Mouse (Mus musculus): ENCODE measurements at regions not wholly inside any gene's neighbourhood (a gene's known extent, or its start where the extent isn't known, plus 50 kb on each side); places are given as distances from the start of the nearest gene placed in this dataset.

DNA sequence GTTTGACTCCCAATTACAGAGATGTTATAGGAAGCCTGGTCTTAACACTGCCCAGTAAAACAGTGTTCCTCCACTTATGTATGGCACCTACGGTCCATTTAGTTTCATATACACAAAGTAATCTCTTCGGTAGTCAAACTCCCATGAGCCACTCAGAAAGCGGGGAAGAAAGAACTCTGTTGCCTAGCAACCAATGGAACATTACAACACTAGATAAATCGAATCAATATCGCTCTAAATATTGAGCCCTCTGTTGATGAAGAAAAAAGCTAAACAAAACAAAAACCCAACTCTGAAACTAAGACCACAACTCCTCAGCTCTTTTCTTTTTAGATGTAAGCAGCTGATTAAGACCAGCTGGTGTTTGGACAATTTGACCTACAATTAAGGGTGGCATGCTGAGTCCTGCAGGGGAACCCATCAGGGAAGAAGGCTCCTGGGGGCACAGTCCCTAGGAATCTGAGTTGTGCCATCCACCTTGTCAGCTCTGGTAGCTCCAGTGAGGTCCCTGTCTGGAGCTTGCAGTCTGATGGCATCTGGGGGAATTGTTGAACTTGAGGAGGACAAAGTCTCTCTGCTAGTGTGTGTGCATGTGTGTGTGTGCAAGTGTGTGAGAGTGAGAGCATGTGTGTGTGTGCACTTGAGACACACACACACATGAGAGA lies 315.8 kb upstream of the Auts2 start:
- 90% methylated on average over 5 of the region's 5 CpGs for WGBS
- H3K27ac ChIP-seq (replicated peaks in 1 of 2; ENCODE audit: control insufficient read depth in 1 of 2, insufficient read depth in 1 of 2, low read depth in 2 of 2, low read length in 2 of 2) = no peak overlapping the region
- H3K4me1 ChIP-seq (ENCODE audit: control insufficient read depth in 2 of 2, insufficient read depth in 2 of 2, low read length in 2 of 2) = peaks cover 2 to 4% of the 10 kb centered on the region in 2 experiments; a peak in 3 of 4 replicates
- no peak overlapping the region for H3K4me2 ChIP-seq (ENCODE audit: low read length)
- H3K9ac ChIP-seq (ENCODE audit: low read length) = no peak overlapping the region
- ATAC-seq (ENCODE audit: insufficient number of reproducible peaks, insufficient read depth, low FRiP score, low read depth) = no peak
- no peaks in the 10 kb centered on the region for H3K27me3 ChIP-seq (ENCODE audit: control insufficient read depth, insufficient read depth, low read length)
- H3K36me3 ChIP-seq (ENCODE audit: control insufficient read depth, insufficient read depth, low read length) = no peaks in the 10 kb centered on the region
- H3K9me3 ChIP-seq (ENCODE audit: control insufficient read depth, low read length) = no peaks in the 10 kb centered on the region
- no peak overlapping the region for H3K4me3 ChIP-seq (ENCODE audit: control insufficient read depth in 1 of 2, insufficient read depth in 1 of 2, low read depth in 1 of 2, low read length in 2 of 2)

DNA sequence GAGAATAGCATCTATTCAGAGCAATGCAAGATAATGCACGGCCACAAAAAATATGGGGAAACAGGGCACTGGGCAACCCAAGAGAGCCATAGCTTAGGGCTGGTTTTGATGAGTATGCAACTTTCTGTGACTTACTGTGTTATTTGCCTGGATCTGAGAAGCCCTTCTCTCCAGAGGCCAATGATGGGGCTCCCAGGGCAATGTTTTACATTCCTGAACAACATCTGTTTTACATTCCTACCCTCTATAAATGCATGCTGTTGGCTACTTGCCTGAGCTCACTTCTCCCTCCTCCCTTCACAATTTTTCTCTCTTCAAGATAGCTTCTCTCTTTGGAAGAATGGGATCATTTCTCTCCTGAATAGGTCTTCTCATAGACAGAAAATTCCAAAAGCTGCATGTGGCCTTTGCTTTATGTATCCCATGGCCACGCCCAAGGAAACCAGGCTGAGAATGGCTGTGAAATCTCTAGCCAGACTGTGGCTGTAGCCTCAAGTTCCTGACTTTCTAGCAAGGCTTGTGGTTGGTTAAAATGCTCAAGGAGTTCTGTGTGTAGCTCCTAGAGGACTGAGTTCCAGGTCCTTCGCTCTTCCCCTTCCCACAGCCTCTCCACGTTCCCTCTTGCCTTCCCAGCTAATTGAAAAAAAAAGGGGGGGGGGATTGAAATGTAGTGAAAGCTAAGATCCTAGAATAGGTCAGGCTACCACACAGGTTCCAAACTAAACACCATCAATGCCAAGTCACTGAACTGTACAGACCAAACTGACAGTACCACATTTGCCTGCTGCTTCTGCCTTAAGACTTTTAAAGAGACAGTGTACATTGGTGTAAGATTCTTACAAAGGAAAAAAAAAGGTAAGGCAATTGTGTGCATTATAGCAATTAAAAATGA lies 312.7 kb upstream of the Auts2 start:
- H3K27ac ChIP-seq (replicated peaks in 1 of 2; ENCODE audit: control insufficient read depth in 1 of 2, insufficient read depth in 1 of 2, low read depth in 2 of 2, low read length in 2 of 2) = peak overlapping the region in 1 of 2 experiments; percentile 33; a peak in 1 of 4 replicates
- no peak for ATAC-seq (ENCODE audit: insufficient number of reproducible peaks, insufficient read depth, low FRiP score, low read depth)

DNA sequence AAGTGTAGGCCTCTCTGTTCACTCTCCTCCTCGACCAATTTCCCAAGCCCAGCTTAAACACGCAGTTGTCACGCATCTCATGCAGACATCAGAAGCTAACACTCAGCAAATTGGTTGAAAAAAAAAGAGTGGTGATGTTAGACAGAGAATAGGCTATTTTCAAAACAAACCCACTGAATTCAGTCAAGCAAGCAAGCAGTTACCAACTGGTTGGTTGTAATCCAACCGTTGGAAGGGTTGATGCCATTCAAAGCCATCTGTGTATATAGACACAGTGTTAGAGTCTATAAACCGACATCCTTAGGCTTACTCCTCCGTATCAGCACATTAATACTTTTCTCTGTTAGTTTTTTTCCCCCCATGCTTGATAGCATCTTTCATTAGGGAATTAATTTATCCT lies 307.6 kb upstream of the Auts2 start:
- 83% methylated on average over 6 of the region's 6 CpGs for WGBS
- Histone ChIP-seq H3K9ac (ENCODE audit: low read length) (no peak overlapping the region), H3K4me1 (ENCODE audit: control insufficient read depth in 2 of 2, insufficient read depth in 2 of 2, low read length in 2 of 2) (peaks cover 0 to under 1% of the 10 kb centered on the region in 2 experiments; a peak in 2 of 4 replicates), H3K9me3 (ENCODE audit: control insufficient read depth, low read length) (no peaks in the 10 kb centered on the region), H3K4me3 (ENCODE audit: control insufficient read depth in 1 of 2, insufficient read depth in 1 of 2, low read depth in 1 of 2, low read length in 2 of 2) (no peak overlapping the region), H3K36me3 (ENCODE audit: control insufficient read depth, insufficient read depth, low read length) (no peaks in the 10 kb centered on the region), H3K4me2 (ENCODE audit: low read length) (no peak overlapping the region), H3K27me3 (ENCODE audit: control insufficient read depth, insufficient read depth, low read length) (no peaks in the 10 kb centered on the region), H3K27ac (replicated peaks in 1 of 2; ENCODE audit: control insufficient read depth in 1 of 2, insufficient read depth in 1 of 2, low read depth in 2 of 2, low read length in 2 of 2) (no peak overlapping the region)
- no peak for ATAC-seq (ENCODE audit: insufficient number of reproducible peaks, insufficient read depth, low FRiP score, low read depth)

More for the DNA sequence above, 312.7 kb upstream of the Auts2 start:
- Histone ChIP-seq H3K9ac (ENCODE audit: low read length) (no peak overlapping the region), H3K4me2 (ENCODE audit: low read length) (no peak overlapping the region), H3K36me3 (ENCODE audit: control insufficient read depth, insufficient read depth, low read length) (no peaks in the 10 kb centered on the region), H3K4me3 (ENCODE audit: control insufficient read depth in 1 of 2, insufficient read depth in 1 of 2, low read depth in 1 of 2, low read length in 2 of 2) (no peak overlapping the region), H3K4me1 (ENCODE audit: control insufficient read depth in 2 of 2, insufficient read depth in 2 of 2, low read length in 2 of 2) (peaks cover 2 to 4% of the 10 kb centered on the region in 2 experiments; a peak in 3 of 4 replicates), H3K27me3 (ENCODE audit: control insufficient read depth, insufficient read depth, low read length) (no peaks in the 10 kb centered on the region), H3K9me3 (ENCODE audit: control insufficient read depth, low read length) (no peaks in the 10 kb centered on the region)
- whole genome bisulfite sequencing = 75% methylated on average over 4 of the region's 4 CpGs

DNA sequence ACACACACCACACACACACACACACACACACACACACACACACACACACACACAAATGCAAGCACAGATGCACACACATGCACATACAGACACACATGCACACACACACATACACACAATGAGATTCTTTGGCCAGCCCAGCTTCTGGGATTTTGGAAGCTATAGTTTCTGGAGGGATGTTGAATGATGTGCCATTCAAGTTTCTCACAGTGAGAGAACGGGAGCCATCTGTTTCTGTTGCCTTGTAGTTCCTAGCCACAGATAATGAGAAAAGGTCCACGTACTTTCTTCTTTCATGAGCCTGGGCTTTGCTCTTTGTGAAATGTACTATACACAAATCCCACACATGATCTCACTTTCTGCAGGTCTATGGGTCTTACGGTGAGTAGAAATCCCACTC lies 304.9 kb upstream of the Auts2 start:
- no peaks in the 10 kb centered on the region for H3K4me1 ChIP-seq (ENCODE audit: control insufficient read depth in 2 of 2, insufficient read depth in 2 of 2, low read length in 2 of 2)
- no peak overlapping the region for H3K9ac ChIP-seq (ENCODE audit: low read length)
- ATAC-seq (ENCODE audit: insufficient number of reproducible peaks, insufficient read depth, low FRiP score, low read depth) = no peak
- H3K9me3 ChIP-seq (ENCODE audit: control insufficient read depth, low read length) = peaks cover 6% of the 10 kb centered on the region; the same call in 1 of the 2 replicates
- H3K4me2 ChIP-seq (ENCODE audit: low read length) = no peak overlapping the region
- no peaks in the 10 kb centered on the region for H3K27me3 ChIP-seq (ENCODE audit: control insufficient read depth, insufficient read depth, low read length)
- 71% methylated on average over 3 of the region's 3 CpGs for WGBS
- H3K27ac ChIP-seq (replicated peaks in 1 of 2; ENCODE audit: control insufficient read depth in 1 of 2, insufficient read depth in 1 of 2, low read depth in 2 of 2, low read length in 2 of 2) = no peak overlapping the region
- H3K36me3 ChIP-seq (ENCODE audit: control insufficient read depth, insufficient read depth, low read length) = no peaks in the 10 kb centered on the region
- no peak overlapping the region for H3K4me3 ChIP-seq (ENCODE audit: control insufficient read depth in 1 of 2, insufficient read depth in 1 of 2, low read depth in 1 of 2, low read length in 2 of 2)

DNA sequence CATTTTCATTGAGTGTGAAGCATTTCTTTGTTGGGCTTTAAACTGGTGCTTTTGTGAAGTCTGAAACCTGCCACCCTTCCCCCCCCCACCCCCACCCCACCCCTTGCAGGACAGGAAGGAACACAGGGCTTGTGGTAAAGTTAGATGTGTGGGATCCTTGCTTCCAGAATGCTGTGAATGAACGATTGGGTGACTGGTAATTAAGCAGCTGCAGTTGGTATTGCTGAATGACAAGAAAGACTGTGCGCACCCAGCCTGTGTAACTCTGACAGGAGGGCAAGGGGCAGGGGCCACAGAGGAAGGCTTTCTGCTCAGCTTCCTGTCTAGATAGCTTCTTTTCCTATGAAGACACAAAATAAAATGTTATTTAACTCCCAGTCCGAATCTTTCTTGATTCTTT lies 300.1 kb upstream of the Auts2 start:
- Histone ChIP-seq H3K27ac (replicated peaks in 1 of 2; ENCODE audit: control insufficient read depth in 1 of 2, insufficient read depth in 1 of 2, low read depth in 2 of 2, low read length in 2 of 2) (no peak overlapping the region), H3K27me3 (ENCODE audit: control insufficient read depth, insufficient read depth, low read length) (no peaks in the 10 kb centered on the region), H3K4me2 (ENCODE audit: low read length) (no peak overlapping the region), H3K36me3 (ENCODE audit: control insufficient read depth, insufficient read depth, low read length) (no peaks in the 10 kb centered on the region), H3K9ac (ENCODE audit: low read length) (no peak overlapping the region), H3K9me3 (ENCODE audit: control insufficient read depth, low read length) (peaks cover 11% of the 10 kb centered on the region), H3K4me1 (ENCODE audit: control insufficient read depth in 2 of 2, insufficient read depth in 2 of 2, low read length in 2 of 2) (no peaks in the 10 kb centered on the region), H3K4me3 (ENCODE audit: control insufficient read depth in 1 of 2, insufficient read depth in 1 of 2, low read depth in 1 of 2, low read length in 2 of 2) (no peak overlapping the region)
- 62% methylated on average over 3 of the region's 3 CpGs for WGBS
- no peak for ATAC-seq (ENCODE audit: insufficient number of reproducible peaks, insufficient read depth, low FRiP score, low read depth)

DNA sequence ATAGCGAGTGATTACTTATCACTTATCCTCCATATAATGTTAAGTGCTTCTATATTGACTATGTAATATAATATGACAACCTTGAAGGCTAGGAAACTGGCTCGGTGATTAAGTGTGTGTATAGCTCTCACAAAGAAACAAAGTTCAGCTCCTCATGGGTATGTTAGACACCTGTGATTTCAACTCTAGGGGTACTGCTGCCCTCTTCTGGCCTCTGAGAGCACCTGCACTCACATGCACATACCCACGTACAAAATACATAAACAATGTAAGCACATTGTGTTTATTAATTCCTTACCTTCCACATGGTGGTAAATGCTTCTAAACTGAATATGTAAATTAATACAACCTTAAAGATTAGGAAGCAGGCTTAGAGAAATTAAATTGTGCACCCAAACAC lies 298.6 kb upstream of the Auts2 start:
- WGBS = 93% methylated on average over 3 of the region's 3 CpGs
- Histone ChIP-seq H3K9ac (ENCODE audit: low read length) (no peak overlapping the region), H3K36me3 (ENCODE audit: control insufficient read depth, insufficient read depth, low read length) (no peaks in the 10 kb centered on the region), H3K4me1 (ENCODE audit: control insufficient read depth in 2 of 2, insufficient read depth in 2 of 2, low read length in 2 of 2) (no peaks in the 10 kb centered on the region), H3K9me3 (ENCODE audit: control insufficient read depth, low read length) (peaks cover 11% of the 10 kb centered on the region), H3K4me3 (ENCODE audit: control insufficient read depth in 1 of 2, insufficient read depth in 1 of 2, low read depth in 1 of 2, low read length in 2 of 2) (no peak overlapping the region), H3K4me2 (ENCODE audit: low read length) (no peak overlapping the region), H3K27ac (replicated peaks in 1 of 2; ENCODE audit: control insufficient read depth in 1 of 2, insufficient read depth in 1 of 2, low read depth in 2 of 2, low read length in 2 of 2) (no peak overlapping the region), H3K27me3 (ENCODE audit: control insufficient read depth, insufficient read depth, low read length) (no peaks in the 10 kb centered on the region)
- ATAC-seq (ENCODE audit: insufficient number of reproducible peaks, insufficient read depth, low FRiP score, low read depth) = no peak

DNA sequence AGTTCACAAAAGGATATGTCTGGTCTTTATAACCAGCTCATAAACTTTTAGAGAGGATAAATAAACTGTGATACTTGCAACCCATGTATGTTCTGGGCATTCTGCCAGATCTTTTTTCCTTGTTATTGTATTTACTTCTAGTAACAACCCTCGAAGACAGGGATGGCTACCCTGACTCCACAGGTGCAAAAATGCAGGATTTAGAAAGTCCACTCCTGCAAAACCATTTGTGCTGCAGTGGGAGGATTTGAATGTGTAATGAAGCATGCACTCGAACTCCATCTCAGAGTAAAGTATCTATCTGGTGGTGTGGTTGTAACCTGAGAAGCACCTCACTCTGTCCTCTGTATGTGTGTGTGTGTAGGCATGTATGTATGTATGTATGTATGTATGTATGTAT lies 294.3 kb upstream of the Auts2 start:
- H3K27ac ChIP-seq (replicated peaks in 1 of 2; ENCODE audit: control insufficient read depth in 1 of 2, insufficient read depth in 1 of 2, low read depth in 2 of 2, low read length in 2 of 2) = no peak overlapping the region
- H3K4me1 ChIP-seq (ENCODE audit: control insufficient read depth in 2 of 2, insufficient read depth in 2 of 2, low read length in 2 of 2) = no peaks in the 10 kb centered on the region
- no peak overlapping the region for H3K9ac ChIP-seq (ENCODE audit: low read length)
- ATAC-seq (ENCODE audit: insufficient number of reproducible peaks, insufficient read depth, low FRiP score, low read depth) = no peak
- no peak overlapping the region for H3K4me3 ChIP-seq (ENCODE audit: control insufficient read depth in 1 of 2, insufficient read depth in 1 of 2, low read depth in 1 of 2, low read length in 2 of 2)
- 45% methylated on average over 2 of the region's 2 CpGs for WGBS
- H3K27me3 ChIP-seq (ENCODE audit: control insufficient read depth, insufficient read depth, low read length) = no peaks in the 10 kb centered on the region
- peaks cover 5% of the 10 kb centered on the region for H3K9me3 ChIP-seq (ENCODE audit: control insufficient read depth, low read length)
- H3K4me2 ChIP-seq (ENCODE audit: low read length) = no peak overlapping the region
- no peaks in the 10 kb centered on the region for H3K36me3 ChIP-seq (ENCODE audit: control insufficient read depth, insufficient read depth, low read length)
